Mouse (Mus musculus) right cerebral cortex, postnatal 14 days (tissue): Measurements from ENCODE around the gene Zfp574.
"Not testable (repeated sequence)": the region's sequence is repeated elsewhere in the genome, so short reads cannot be mapped to it uniquely, and the experiment has no call there.

Source experiments
- DNase-seq: peaks from one replicate; pipeline ENCODE4 v3.0.0; 2022

Gene Zfp574

GRCm38 (mm10) chr7:25071979-25072715 lies at the start of gene Zfp574, which contains the start of gene Grik5:
Zfp574 (plus strand) TSS chr7:25072567.
Grik5 (minus strand) TSS chr7:25072346.
- DNase-seq: no peak

- DNase-seq: no peak
Observed at GRCm38 (mm10) chr7:25025855-25026439, 46.4 kb upstream of the Zfp574 start.

GRCm38 (mm10) chr7:25026452-25026851 lies 45.9 kb upstream of the Zfp574 start:
- no peak for DNase-seq

DNA sequence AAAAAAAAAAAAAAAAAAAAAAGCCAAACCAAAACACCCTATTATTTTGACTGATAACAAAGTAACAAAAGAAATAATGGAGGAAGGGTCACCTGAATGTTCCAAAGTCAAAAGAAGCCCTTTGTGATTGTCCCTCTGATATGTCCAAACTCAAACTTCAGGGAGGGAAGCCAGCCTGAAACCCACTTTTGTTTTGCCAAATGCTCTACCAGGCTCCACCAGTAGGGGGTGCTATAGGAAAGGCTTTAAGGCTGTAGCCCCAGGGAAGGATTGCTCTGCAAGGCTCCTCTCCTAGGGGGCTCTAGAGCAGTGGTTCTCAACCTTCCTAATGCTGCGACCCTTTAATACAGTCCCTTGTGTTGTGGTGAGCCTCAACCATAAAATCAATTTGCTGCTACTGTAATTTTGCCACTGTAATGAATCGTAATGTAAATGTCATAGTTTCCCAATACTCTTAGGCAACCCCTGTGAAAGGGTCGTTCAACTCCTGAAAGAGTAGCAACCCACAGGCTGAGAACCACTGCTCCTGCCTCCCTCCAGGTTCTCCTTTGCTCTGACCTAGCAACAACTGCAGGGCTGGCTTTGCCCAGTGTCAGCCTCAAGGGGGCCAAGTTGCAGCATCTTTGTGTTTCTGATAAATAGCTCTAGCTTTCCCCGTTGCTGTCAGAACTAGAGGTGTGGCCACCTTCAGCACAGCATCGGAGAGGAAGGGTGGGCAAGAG lies 42.2 kb upstream of the Zfp574 start:
- DNase-seq: peak; percentile 78

DNA sequence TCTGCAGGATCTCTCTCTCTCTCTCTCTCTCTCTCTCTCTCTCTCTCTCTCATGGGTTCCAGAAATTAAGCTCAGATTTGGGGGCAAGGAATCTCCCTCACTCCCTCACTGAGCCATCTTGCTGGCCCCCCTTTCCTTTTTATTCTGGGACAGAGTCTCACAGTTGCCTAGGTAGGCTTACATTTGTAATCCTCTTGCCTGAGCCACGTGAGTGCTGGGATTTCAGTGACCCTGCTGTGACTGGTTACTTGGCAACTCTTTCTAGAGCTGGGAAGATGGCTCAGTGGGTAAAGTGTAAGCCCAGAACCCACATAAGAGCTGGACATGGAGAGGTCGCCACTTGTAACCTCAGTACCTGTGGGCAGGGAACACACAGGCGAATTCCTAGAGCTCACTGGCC lies 40.8 kb upstream of the Zfp574 start:
- no peak for DNase-seq

GRCm38 (mm10) chr7:25034796-25035195 lies 37.6 kb upstream of the Zfp574 start:
- no peak for DNase-seq

- peak; percentile 86 for DNase-seq
Observed at GRCm38 (mm10) chr7:25035916-25036315, 36.5 kb upstream of the Zfp574 start.

DNA sequence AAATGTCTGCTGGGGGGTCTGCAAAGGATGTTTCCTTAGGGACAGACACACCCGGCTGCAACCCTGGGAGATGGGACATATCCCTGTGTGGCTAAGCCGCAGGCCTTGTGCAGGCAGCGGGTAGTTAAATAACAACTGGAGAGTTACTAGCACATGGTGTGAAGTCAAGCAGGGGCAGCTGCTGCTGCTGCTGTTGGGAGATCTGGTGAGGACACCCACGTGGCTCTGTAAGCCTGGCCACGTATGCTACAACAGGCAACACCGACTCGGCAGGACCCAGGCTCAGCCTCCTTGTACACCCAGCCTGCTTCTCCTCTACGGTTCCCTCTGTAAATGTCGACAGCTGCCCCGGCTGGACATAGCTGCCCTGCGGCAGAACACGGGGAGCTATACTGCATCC lies 30.4 kb upstream of the Zfp574 start:
- no peak for DNase-seq

DNA sequence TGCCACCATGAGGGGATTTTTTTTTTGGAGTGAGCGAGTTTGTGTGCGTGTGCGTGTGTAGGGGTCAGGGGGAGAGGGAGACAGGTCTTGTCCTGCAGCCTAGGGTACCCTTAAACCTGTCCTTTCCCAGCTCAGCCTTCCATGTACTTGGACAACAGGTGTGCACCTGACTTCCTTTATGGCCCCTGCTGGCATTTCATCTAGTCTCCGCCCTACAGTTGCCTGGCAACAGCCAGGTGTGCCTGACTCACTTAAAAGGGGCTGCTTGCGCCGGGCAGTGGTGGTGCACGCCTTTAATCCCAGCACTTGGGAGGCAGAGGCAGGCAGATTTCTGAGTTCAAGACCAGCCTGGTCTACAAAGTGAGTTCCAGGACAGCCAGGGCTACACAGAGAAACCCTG lies 27.8 kb upstream of the Zfp574 start:
- DNase-seq: not testable (repeated sequence)

- DNase-seq: no peak
Observed at GRCm38 (mm10) chr7:25047363-25047762, 25.0 kb upstream of the Zfp574 start.

GRCm38 (mm10) chr7:25049295-25049930 lies 23.0 kb upstream of the Zfp574 start:
- DNase-seq: no peak

DNA sequence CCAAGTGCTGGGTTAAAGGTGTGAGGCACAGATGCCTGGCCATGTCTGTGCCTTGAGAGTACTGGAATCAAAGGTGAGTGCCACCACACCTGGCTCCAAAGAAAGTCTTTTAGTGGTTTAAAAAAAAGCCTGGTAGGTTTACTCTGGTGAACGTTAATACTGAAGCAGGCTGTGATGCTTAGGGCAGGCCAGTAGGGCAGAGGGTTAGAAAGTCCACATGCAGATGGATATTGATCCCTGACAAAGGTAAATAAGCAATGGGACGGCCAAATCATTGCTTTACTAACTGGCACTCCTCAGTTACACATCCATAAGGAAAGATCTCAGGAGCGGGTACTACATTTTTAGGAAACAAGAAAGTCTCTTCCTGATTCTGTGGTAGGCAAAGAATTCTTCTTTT lies 19.8 kb upstream of the Zfp574 start:
- DNase-seq: no peak

DNA sequence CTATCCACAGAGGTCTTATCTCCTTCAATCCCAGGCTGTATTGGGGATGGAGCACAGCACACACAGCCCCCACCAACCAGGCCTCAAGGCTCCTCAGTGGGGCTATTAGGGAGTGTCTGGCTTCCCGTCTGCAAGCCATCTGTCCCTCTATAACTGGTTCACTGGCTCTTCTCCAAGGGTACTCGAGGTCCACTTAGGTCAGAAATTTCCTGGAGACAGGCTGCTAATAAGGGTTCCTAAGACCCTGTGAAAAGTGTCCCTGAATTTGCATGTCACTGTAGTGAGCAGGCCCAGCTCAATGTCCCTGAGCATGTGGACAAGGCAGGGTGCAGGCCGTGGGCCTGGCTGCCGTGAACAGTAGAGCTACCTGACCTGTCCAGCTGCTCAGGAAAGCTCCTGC lies 15.4 kb upstream of the Zfp574 start:
- no peak for DNase-seq

- no peak for DNase-seq
Observed at GRCm38 (mm10) chr7:25057888-25058287, 14.5 kb upstream of the Zfp574 start.

DNA sequence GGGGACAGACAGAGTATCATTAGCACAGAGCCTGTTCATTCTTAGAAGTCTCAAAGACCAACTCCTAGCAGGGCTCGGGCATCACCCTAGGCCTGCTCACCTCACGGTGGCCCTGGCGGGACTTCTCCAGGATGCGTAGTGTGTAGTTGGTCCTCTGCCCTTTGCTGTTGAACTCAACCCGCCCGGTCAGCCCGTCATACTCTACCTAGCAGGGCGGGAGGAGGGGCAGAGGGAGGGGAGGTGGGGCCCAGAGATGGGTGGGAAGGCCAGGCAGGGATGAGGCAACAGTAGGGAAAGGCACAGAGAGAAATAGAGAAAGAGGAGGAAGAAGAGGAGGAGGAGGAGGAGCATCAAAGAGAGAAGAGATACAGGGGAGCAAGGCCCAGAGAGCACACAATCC lies 14.0 kb upstream of the Zfp574 start:
- no peak for DNase-seq

- DNase-seq: no peak
Observed at GRCm38 (mm10) chr7:25058836-25059235, 13.5 kb upstream of the Zfp574 start.

- DNase-seq: no peak
Observed at GRCm38 (mm10) chr7:25063346-25063745, 9.0 kb upstream of the Zfp574 start.

DNA sequence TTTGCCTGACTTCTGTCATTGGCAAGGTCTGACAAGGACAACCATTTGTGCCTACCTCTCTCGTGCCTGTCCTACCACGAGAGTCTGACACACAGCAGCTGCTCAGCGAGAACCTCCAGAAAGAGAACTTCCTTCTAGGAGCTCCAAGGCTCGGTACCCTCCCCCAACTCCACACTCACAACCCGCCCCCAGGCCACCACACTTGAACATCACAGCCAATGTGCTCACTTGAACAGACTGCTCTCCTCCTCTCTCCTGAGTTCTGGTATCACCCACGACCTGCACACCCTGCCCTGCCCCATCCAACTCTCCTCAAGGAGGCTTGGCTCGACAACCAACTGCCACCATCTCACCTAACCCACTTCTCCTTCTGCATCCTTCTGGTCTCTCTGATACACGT lies 8.5 kb upstream of the Zfp574 start:
- DNase-seq: no peak

GRCm38 (mm10) chr7:25067338-25067737 lies 5.0 kb upstream of the Zfp574 start:
- no peak for DNase-seq

DNA sequence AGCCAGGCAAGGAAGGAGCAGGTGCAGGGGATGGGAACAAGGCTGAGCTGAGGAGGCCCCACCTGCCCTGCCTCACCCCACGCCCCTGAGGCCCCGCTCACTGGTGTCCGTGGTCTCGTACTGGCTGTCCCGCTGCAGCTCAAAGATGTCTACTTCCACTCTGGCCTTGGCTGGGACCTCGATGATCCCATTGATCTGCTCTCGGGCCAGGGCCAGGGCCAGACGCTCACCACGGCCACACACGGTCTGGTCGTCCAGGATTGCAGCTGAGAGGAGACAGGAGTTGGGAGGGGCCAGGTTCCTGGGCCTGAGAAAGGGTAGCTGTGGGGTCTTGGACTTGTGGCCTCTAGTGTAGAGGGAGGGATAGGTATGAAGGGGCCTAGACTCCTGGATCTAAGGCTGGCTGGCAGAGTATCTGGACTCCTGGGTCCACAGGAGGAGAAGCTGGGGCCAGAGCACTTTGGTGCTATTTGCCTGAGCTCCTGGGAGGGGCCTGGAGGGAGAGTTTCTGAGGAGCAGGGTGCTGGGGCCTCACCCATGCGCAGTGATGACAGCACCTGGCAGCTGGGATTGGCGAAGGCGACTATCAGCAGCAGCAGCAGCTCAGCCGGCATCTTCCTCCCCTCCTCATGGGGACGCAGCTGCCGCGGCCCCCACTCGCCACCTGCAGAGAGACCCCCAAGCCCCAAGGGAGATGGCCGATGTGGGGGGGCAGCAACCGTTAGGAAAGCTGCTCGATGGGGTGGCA lies 4.3 kb upstream of the Zfp574 start:
- DNase-seq: no peak

DNA sequence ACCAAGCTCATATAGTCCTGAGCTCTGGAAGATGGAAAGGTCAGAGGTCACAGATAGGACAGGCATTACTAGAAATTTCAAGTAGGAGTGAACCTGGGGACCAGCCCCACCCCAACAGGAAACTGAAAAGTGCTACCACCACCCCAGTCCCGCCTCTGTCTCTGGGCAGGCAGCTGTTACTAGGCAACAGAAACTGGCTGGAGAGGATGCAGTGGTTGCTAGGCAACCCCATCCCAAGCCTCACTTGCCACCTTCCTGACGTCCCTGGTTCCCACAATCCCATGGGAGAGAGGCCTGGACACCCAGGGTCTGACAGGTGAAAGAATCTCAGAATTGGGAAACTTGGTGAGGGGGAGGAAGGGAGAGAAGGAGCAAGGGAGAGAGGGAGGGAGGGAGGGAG lies 3.6 kb upstream of the Zfp574 start:
- peak; percentile 63 for DNase-seq

- peak; percentile 71 for DNase-seq
Observed at GRCm38 (mm10) chr7:25072716-25073390, 486 bp downstream of the Zfp574 start.
